Mouse (Mus musculus): Measurements from ENCODE around the gene Uqcr11. TPM values are rescaled to one million over a fixed set of nuclear protein-coding genes. Genes with fewer than 3 reads are reported as not detected.

The Uqcr11 gene
- total RNA-seq, 4 experiments from 2014 or later = 515 to 715 (median 604) TPM

GRCm38 (mm10) chr10:80398174-80398535 is 8.5 kb downstream of the Uqcr11 start:
- no peak for DNase-seq

DNA sequence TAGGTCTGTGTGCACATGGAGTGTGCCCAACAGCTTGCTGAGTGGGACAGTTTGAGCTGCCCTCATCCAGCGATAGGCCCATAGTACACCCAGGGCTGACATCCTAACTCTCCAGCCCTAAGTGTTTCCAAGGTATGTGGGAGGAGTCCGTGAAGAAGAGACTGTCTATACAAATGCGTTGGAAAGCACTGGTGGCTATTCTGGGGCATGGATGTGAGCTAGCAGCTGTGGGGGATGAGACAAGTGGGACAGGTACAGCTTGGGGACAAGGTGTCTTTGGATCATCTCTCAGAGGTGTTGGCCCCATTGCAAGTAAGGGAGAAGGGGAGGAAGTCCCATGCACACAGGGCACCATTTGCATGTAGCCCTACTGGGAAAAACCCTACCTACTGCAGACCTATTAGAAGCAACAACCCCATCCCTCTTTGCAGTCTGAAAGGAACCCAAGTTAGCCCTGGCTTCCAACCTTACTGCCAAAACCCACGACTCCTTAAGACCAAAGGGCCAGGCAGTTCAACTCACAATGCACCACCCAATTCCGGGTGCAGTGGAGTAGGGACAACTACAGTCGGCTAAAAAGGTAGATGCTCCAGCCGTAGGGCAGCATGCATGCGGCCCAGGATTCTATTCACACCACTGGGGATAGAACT is 9.0 kb downstream of the Uqcr11 start:
- DNase-seq = no peak

GRCm38 (mm10) chr10:80396822-80397523 is 9.7 kb downstream of the Uqcr11 start:
- no peak for DNase-seq

DNA sequence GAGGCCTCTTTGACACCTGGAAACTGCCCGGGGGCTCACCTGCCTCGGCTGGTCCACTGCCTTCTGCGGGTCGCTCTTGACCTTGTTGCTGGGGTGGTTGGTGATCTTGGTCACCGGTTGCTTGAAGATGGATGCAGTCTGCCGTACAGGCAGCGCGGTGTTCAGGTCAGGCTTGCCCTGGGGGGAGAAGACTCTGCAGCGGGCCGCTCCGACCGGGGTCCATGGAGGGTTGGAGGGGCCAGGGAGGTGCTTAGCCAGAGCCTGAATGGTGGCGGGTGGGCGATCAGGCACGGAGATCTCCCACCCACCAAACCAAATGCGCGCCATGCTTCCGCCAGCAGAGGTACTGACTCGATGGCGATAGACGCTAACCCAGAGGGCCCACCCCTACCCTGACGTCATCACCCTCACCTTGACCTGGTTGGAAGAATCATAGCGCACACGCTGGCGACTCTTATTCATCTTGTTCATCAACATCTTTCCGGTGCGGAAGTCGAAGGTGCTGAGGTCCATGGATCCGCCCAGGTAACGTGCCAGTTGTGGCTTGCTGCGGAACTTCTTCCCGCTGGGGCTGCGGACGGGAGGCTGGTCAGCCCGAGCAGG is 11.5 kb downstream of the Uqcr11 start:
- no peak for DNase-seq

DNA sequence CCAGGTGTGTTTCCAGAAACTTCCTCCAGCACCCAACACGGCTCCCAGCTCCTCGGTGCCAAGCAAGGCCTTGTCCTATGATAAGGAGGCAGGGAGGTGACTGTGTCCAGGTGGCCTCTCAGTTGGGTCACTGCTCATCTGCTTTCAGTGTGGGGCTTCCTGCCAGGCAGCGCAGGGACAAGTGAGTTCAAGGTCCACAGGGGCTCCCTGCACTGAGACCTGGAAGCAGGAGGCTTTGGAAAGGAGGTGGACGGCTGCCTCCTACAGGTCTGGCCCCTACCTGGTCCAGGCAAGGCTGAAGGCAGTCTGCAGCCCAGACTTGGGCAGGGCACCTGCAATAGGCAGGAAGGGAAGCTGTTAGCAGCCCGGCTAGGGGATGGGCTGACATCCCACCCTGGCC is 13.9 kb downstream of the Uqcr11 start:
- DNase-seq = no peak

- no peak for DNase-seq
Measured at GRCm38 (mm10) chr10:80390697-80391096, 15.9 kb downstream of the Uqcr11 start.

GRCm38 (mm10) chr10:80389185-80389708 is 17.4 kb downstream of the Uqcr11 start:
- DNase-seq = no peak

DNA sequence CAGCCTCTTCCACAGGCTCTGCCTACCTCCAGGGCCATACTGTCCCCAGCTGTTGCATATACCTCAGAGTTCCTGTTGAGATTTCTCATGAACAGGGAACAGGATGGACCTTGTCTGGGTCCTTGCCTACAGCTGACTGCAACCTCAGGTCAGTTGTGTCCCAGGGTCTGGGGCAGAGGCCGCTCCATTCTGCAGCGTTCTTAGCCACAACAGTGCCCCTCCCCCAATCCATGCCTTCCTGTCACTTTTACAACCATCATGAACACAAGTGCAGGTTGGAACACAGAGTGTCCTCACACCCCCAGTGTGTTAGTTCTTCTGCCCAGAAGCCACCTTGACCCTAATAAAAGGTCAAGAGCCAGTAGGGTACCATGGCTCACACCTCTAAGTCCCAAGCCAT is 17.9 kb downstream of the Uqcr11 start:
- no peak for DNase-seq

DNA sequence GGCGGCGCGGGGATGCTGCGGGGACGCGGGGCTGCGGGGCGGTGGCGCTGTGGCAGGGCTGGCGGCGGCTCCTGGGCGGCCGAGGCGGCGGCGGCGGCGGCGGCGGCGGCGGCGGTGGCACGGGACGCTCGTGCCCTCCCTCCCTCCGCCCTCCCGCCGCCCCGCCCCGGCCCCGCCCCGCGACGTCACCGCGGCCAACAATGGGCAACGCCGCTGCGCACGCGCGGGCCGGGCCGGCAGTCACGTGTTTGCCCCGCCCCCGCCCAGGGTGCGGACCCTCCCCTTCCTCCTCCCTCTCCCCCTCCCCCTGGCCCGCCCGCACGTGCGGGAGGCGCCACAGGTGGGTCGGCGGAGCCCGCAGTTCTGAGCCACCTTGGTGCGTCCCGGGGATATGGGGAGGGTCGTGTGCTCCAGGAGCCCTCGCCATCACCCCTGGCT is 19.1 kb downstream of the Uqcr11 start, which contains the start of gene Mex3d:
Gene Mex3d (minus strand): TSS at position 138 of the 438 bp plus-strand sequence.
- no peak for DNase-seq

DNA sequence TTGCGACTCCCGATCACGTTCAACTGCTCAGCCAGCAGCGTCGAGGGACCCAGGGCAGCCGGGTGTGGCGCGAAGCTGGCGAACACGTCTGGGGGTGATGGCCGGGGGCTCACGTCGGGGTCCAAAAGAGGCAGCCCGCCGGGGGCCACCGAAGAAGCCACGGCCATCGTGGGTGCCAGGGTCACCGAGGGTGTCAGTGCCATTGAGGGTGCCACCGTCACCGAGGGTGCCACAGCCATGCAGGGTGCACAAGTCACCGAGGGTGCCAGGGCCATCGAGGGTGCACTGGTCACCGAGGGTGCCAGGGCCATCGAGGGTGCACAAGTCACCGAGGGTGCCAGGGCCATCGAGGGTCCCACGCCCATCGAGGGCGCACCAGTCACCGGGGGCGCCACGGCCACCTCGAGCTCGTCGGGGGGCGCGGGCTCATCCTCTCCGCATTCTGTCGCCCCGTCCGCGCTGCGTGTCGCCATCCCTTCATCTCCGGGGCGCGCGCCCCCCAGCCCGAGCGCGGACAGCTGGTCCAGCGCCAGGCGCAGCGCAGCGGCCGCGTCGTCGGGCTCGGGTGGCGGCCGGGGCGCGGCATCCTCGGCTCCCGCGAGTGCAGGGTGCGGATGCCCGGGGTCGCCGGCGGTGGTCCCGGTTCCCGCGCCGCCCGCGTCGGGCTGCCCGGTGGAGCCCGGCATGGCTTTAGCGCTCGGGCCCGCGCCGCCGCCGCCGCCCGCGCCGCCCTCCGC is 19.7 kb downstream of the Uqcr11 start:
- DNase-seq = no peak

- DNase-seq = no peak
Measured at GRCm38 (mm10) chr10:80385811-80386734, 20.6 kb downstream of the Uqcr11 start.

DNA sequence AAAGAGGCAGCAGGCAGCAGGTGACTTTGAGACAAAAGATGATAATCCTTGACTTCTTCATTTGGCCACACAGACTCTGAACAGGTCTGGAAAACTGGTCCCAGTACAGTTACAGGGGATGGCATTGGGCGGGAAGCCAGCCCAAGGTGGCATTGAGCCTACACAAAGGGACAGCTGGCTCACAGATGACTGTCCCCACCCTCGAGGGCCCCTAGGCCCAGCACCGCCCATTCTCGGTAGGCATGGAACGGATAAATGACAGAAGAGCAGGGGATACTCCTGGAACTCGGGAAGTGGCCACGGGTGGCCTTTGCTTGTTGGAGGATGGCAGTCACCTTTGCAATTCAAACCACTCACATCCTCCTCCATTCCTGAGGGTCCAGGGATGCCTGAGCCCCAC is 21.3 kb downstream of the Uqcr11 start:
- DNase-seq = no peak

- DNase-seq = no peak
Measured at GRCm38 (mm10) chr10:80384709-80385108, 21.9 kb downstream of the Uqcr11 start.

DNA sequence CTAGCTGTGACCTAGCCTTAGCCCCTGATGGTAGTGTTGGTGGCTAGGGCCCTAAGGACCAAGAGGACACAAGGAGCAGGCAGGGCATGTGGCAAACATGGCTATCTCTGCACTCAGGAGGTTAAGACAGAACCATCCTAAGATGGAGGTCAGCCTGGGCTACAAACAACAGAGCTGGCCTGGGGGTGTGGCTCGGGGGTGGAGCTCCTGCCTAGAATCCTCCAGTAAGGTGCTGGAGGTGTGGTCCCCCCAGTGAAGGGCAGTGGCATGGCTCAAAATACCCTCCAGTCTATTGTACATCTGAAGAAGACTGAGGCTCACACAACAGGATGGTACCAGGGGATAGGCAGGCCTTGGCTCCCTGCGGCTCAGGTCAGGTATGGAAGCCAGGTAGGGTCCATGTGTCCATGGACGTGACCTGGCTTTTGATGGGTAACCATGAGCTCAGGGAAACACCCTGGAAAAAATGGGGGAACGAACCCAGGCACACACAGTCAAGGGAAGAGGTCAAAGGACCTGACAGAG is 22.5 kb downstream of the Uqcr11 start:
- DNase-seq = peak; percentile 24

GRCm38 (mm10) chr10:80383431-80383830 is 23.2 kb downstream of the Uqcr11 start:
- DNase-seq = no peak

- no peak for DNase-seq
Measured at GRCm38 (mm10) chr10:80382641-80383365, 23.8 kb downstream of the Uqcr11 start.

DNA sequence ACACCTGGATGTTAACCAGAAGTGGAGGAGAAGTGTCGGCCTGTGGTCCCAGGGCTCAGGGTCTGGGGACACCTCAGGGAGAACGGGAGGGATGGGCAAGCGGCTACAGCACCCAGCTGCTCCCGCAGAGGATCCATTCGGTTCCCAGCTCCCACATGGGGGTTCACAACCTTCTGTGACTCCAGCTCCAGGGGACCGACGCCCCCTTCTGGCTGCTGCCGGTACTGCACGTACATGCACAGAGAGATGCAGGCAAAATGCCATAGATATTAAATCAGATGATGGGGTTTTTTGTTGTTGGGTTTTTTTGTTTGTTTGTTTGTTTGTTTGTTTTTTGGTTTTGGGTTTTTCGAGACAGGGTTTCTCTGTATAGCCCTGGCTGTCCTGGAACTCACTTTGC is 28.9 kb downstream of the Uqcr11 start:
- DNase-seq = no peak

- peak; percentile 79 for DNase-seq
Measured at GRCm38 (mm10) chr10:80376160-80376559, 30.5 kb downstream of the Uqcr11 start.

DNA sequence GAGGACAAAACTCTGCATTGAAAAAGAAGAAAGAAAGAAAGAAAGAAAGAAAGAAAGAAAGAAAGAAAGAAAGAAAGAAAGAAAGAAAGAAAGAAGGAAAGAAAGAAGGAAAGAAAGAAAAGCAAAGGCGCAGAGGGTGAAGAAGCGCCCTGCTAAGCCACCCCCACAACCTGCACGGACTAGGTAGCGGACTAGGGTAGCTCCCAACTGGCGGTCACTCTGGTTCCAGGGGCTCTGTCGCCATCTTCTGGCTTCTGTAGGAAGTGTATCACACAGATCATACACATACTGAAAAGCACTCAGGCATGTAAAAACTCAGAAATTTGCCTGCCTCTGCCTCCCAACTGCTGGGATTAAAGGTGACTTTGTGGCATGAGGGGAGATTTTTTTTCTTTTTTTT is 32.6 kb downstream of the Uqcr11 start:
- DNase-seq = no peak

DNA sequence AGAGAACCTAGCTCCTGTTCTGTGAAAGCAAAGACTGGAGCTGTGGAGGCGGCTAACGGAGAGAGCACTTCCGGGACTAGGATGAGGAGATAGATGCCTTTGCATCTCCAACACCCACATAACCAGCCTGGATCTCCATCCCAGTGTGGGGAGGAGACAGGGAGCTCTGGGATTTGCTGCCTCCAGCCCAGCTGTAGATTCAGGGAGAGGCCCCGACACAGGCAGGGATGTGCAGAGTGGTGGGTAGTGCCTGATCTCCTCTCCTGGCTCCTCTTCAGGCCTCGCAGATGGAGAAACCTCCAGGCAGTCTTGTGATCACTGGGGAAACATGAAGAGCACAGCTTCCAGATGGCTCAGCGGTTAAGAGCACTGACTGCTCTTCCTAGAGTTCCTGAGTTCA is 33.9 kb downstream of the Uqcr11 start:
- DNase-seq = no peak

GRCm38 (mm10) chr10:80371983-80372382 is 34.6 kb downstream of the Uqcr11 start:
- DNase-seq = no peak
